Mouse (Mus musculus): Measurements from ENCODE around the gene Olfr115.

DNA sequence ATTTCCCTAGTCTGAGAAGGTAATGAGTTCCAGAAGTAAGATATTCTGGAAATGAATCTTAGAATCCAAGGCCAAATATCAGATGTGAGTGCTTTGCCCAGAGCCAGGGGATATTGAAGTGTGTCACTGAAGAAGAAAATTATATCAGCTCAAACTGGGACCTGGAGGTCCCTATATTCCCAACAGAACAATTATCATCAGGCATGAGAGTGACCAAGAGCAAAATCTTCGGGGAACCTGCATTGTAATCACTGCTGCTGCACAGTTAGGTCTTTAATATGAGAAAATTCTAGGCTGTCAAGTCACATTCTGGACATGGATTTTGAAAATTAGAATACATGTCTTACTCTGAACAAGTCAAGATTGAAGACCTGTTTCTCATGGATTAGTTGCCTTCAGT is 36.8 kb upstream of the Olfr115 start, which contains the start of gene Olfr117:
- TF ChIP-seq CTCF (conservative IDR thresholded peaks at IDR 0.05; ENCODE audit: low read length) (no peak), POU5F1 (IDR thresholded peaks at IDR 0.05; ENCODE audit: borderline replicate concordance, low read length) (no peak), NANOG (IDR thresholded peaks at IDR 0.05; ENCODE audit: borderline replicate concordance, low read length) (no peak)

Measured in E14TG2a.4 (cell line).